Mouse (Mus musculus) spleen, adult 2 months (tissue): ENCODE data around the gene Ccdc97. TPM values are rescaled to one million over a fixed set of nuclear protein-coding genes. Genes with fewer than 3 reads are reported as not detected.

Source experiments
- DNase-seq, 2 experiments: peaks; one replicate each; pipeline versions ENCODE4 v3.0.0 to v3.0.0-alpha.2; 2012 to 2021; ENCODE audit warnings: low spot score in 2 of 2, low read depth in 1 of 2
- H3K27ac ChIP-seq: fragments of 200-500 bp; 2 replicates; pipeline ENCODE4 v1.5.1; 2012; ENCODE audit warnings: low read length, inconsistent platforms; ENCODE audit not compliant: insufficient read depth
- H3K27me3 ChIP-seq: fragments of 200-500 bp; 2 replicates; pipeline ENCODE4 v1.6.1; 2012; ENCODE audit warnings: mild to moderate bottlenecking, moderate library complexity, low read length, inconsistent platforms; ENCODE audit not compliant: control insufficient read depth, insufficient read depth
- H3K36me3 ChIP-seq: fragments of 200-500 bp; 2 replicates; pipeline ENCODE4 v1.6.1; 2012; ENCODE audit warnings: mild to moderate bottlenecking, low read length, inconsistent platforms; ENCODE audit not compliant: control insufficient read depth, insufficient read depth
- H3K4me1 ChIP-seq: fragments of 200-500 bp; 2 replicates; pipeline ENCODE4 v1.6.1; 2011; ENCODE audit warnings: inconsistent platforms; ENCODE audit not compliant: control insufficient read depth, insufficient read depth, insufficient read length
- H3K4me3 ChIP-seq: fragments of 200-500 bp; 2 replicates; pipeline ENCODE4 v1.5.1; 2011; ENCODE audit warnings: mild to moderate bottlenecking, inconsistent platforms; ENCODE audit not compliant: insufficient read depth, insufficient read length; ENCODE audit errors: extremely low read depth
- CTCF ChIP-seq: fragments of 200-500 bp; IDR thresholded peaks from 2 replicates; pipeline ENCODE4 v1.5.1; 2011; ENCODE audit warnings: mild to moderate bottlenecking, inconsistent platforms; ENCODE audit not compliant: insufficient read depth, insufficient read length, insufficient replicate concordance; ENCODE audit errors: extremely low read depth
- POLR2A ChIP-seq: fragments of 200-500 bp; IDR thresholded peaks from 2 replicates; pipeline ENCODE4 v1.6.1; 2011; ENCODE audit warnings: low read depth, low read length, inconsistent platforms
- WGBS: fragments of 180-500 bp; shearing (Covaris S2); methylation state at CpG from one replicate; pipeline ENCODE4 v1.1.7; 2018; 5-methylcytosine and 5-hydroxymethylcytosine counted together
- polyA plus RNA-seq: library from polyadenylated mRNA; depleted of rRNA; stranded (reverse); fragments of >200 nt; gene quantifications from 2 replicates; pipeline ENCODE4 v1.2.3, GENCODE M21; 2012; rRNA removed

Ccdc97 gene
- 81.5 and 93.6 TPM in 2 replicates for polyA plus RNA-seq

GRCm38 (mm10) chr7:25718788-25719417 is at the start of gene Ccdc97:
Gene Ccdc97, minus strand, starts transcription at chr7:25719088.
- peaks cover 7% of the 10 kb centered on the region for H3K4me1 ChIP-seq
- peak within 1 kb of the TSS; percentile 93 for H3K27ac ChIP-seq
- H3K27me3 ChIP-seq: no peaks in the 10 kb centered on the region
- TF ChIP-seq POLR2A (peak; percentile 76; the same call in 1 of the 2 replicates), CTCF (no peak)
- peak within 1 kb of the TSS; percentile 90 for H3K4me3 ChIP-seq
- peaks cover 37% of the 10 kb centered on the region for H3K36me3 ChIP-seq
- 2% methylated on average over 32 of the region's 32 CpGs for WGBS
- DNase-seq: peak; percentile 90 to 91

- H3K4me1 ChIP-seq: no peaks in the 10 kb centered on the region; the same call in 1 of the 2 replicates
- no peak overlapping the region for H3K4me3 ChIP-seq
- TF ChIP-seq CTCF (no peak), POLR2A (no peak)
- DNase-seq: no peak
- no peak overlapping the region for H3K27ac ChIP-seq
- 87% methylated on average over 5 of the region's 5 CpGs for WGBS
- no peaks in the 10 kb centered on the region for H3K36me3 ChIP-seq
- H3K27me3 ChIP-seq: no peaks in the 10 kb centered on the region
These were observed 49.3 kb upstream of the Ccdc97 start for GRCm38 (mm10) chr7:25768229-25768628.

GRCm38 (mm10) chr7:25766108-25766507 is 47.2 kb upstream of the Ccdc97 start:
- WGBS: 79% methylated on average over 6 of the region's 6 CpGs
- no peak for DNase-seq
- Histone ChIP-seq H3K36me3 (no peaks in the 10 kb centered on the region), H3K27me3 (no peaks in the 10 kb centered on the region), H3K27ac (peak overlapping the region; percentile 36; the same call in 1 of the 2 replicates), H3K4me3 (no peak overlapping the region), H3K4me1 (no peaks in the 10 kb centered on the region; the same call in 1 of the 2 replicates)
- no peak for TF ChIP-seq POLR2A
- no peak for TF ChIP-seq CTCF

GRCm38 (mm10) chr7:25764221-25764620 is 45.3 kb upstream of the Ccdc97 start:
- Histone ChIP-seq H3K27me3 (no peaks in the 10 kb centered on the region), H3K4me3 (no peak overlapping the region), H3K27ac (peak overlapping the region; percentile 34; the same call in 1 of the 2 replicates), H3K4me1 (no peaks in the 10 kb centered on the region; the same call in 1 of the 2 replicates), H3K36me3 (no peaks in the 10 kb centered on the region)
- TF ChIP-seq POLR2A: no peak
- 56% methylated on average over 5 of the region's 5 CpGs for WGBS
- no peak for DNase-seq

- WGBS: 74% methylated on average over 11 of the region's 11 CpGs
- no peak for DNase-seq
- Histone ChIP-seq H3K27me3 (no peaks in the 10 kb centered on the region), H3K4me1 (no peaks in the 10 kb centered on the region; the same call in 1 of the 2 replicates), H3K4me3 (no peak overlapping the region), H3K27ac (peak overlapping the region; percentile 34; the same call in 1 of the 2 replicates), H3K36me3 (no peaks in the 10 kb centered on the region)
- TF ChIP-seq CTCF: no peak
- TF ChIP-seq POLR2A: no peak
These were observed 44.8 kb upstream of the Ccdc97 start for GRCm38 (mm10) chr7:25763678-25764077.

GRCm38 (mm10) chr7:25761354-25761753 is 42.5 kb upstream of the Ccdc97 start:
- DNase-seq: no peak
- Histone ChIP-seq H3K36me3 (no peaks in the 10 kb centered on the region), H3K27me3 (no peaks in the 10 kb centered on the region), H3K4me3 (no peak overlapping the region), H3K4me1 (no peaks in the 10 kb centered on the region; the same call in 1 of the 2 replicates), H3K27ac (no peak overlapping the region)
- TF ChIP-seq POLR2A (no peak), CTCF (no peak)
- WGBS: 90% methylated on average over 10 of the region's 10 CpGs

- peaks cover 15% of the 10 kb centered on the region; the same call in 1 of the 2 replicates for H3K4me1 ChIP-seq
- peak; percentile 90 to 91 for DNase-seq
- TF ChIP-seq POLR2A (peak; percentile 31; the same call in 1 of the 2 replicates), CTCF (peak; percentile 77; the same call in 1 of the 2 replicates)
- peak overlapping the region; percentile 85 for H3K27ac ChIP-seq
- H3K27me3 ChIP-seq: no peaks in the 10 kb centered on the region
- H3K4me3 ChIP-seq: peak overlapping the region; percentile 55; the same call in 1 of the 2 replicates
- H3K36me3 ChIP-seq: no peaks in the 10 kb centered on the region
- 1% methylated on average over 18 of the region's 18 CpGs for WGBS
These were observed 37.1 kb upstream of the Ccdc97 start for GRCm38 (mm10) chr7:25756011-25756410.
